Mouse (Mus musculus): ENCODE results near the gene Cdk5r1. TPM values are rescaled to one million over a fixed set of nuclear protein-coding genes. Genes with fewer than 3 reads are reported as not detected.
A peak's percentile ranks its signal among the peaks of the same experiment; 100 is the strongest.

Cdk5r1 gene
- total and polyA plus RNA-seq, 3 experiments = 0.65 to 1.5 TPM; not detected in 1

DNA sequence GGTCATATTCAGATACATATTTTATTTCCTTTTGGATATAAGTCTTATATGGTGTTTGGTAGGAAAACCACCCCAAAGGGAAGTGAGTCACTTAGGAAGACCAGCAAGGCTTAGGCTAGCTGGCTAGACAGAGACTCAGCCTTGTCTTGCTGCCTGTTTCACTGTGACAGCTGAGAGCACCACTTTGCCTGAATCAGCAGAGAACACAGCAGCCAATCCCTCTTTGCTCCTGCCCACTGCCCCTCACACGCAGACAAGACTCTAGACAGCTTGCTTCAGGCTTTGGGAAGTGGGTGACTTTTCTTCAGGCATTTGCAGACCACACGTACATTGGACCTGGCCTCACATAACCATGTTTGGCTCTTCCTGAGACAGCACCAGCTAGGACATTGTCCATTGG is 44.3 kb downstream of the Cdk5r1 start:
- Histone ChIP-seq H3K9me3 (replicated peaks) (no peaks in the 10 kb centered on the region), H3K27me3 (ENCODE audit: insufficient read depth, low read length) (peaks cover 12% of the 10 kb centered on the region), H3K36me3 (replicated peaks) (no peaks in the 10 kb centered on the region), H3K4me3 (ENCODE audit: low read depth, low read length) (no peak overlapping the region; the same call in 1 of the 2 replicates), H3K4me1 (ENCODE audit: insufficient read depth, low read depth, low read length) (no peaks in the 10 kb centered on the region)
- TF ChIP-seq GATA1 (IDR thresholded peaks at IDR 0.05; ENCODE audit: borderline replicate concordance, low read length) (no peak), POLR2AphosphoS5 (IDR thresholded peaks at IDR 0.05; ENCODE audit: insufficient replicate concordance, low read depth, low read length) (no peak), TAL1 (conservative IDR thresholded peaks at IDR 0.05; ENCODE audit: low read depth, low read length) (no peak)
- DNase-seq (ENCODE audit: low spot score) (no peak), ATAC-seq (ENCODE audit: extremely low read depth, insufficient number of reproducible peaks, low FRiP score, poor library complexity, severe bottlenecking) (no peak)

GRCm38 (mm10) chr11:80522852-80523251 is 46.0 kb downstream of the Cdk5r1 start:
- ATAC-seq (ENCODE audit: extremely low read depth, insufficient number of reproducible peaks, low FRiP score, poor library complexity, severe bottlenecking) (no peak), DNase-seq (ENCODE audit: low spot score) (no peak)
- no peak overlapping the region for H3K4me3 ChIP-seq (ENCODE audit: low read depth, low read length)

GRCm38 (mm10) chr11:80523410-80523809 is 46.6 kb downstream of the Cdk5r1 start:
- H3K4me1 ChIP-seq (ENCODE audit: insufficient read depth, low read depth, low read length) = no peaks in the 10 kb centered on the region
- H3K36me3 ChIP-seq (replicated peaks) = no peaks in the 10 kb centered on the region
- H3K4me3 ChIP-seq (ENCODE audit: low read depth, low read length) = no peak overlapping the region
- DNase-seq (ENCODE audit: low spot score) = no peak
- no peaks in the 10 kb centered on the region for H3K9me3 ChIP-seq (replicated peaks)
- no peak for ATAC-seq (ENCODE audit: extremely low read depth, insufficient number of reproducible peaks, low FRiP score, poor library complexity, severe bottlenecking)
- peaks cover 12% of the 10 kb centered on the region for H3K27me3 ChIP-seq (ENCODE audit: insufficient read depth, low read length)
- no peak for TF ChIP-seq GATA2 (IDR thresholded peaks at IDR 0.05; ENCODE audit: borderline replicate concordance, low read depth, low read length)
- TF ChIP-seq CTCF (IDR thresholded peaks at IDR 0.05; ENCODE audit: low read depth, low read length) = no peak

More at GRCm38 (mm10) chr11:80522852-80523251, 46.0 kb downstream of the Cdk5r1 start:
- no peaks in the 10 kb centered on the region for H3K9me3 ChIP-seq (replicated peaks)
- TF ChIP-seq GATA2 (IDR thresholded peaks at IDR 0.05; ENCODE audit: borderline replicate concordance, low read depth, low read length) (no peak), GATA1 (IDR thresholded peaks at IDR 0.05; ENCODE audit: borderline replicate concordance, low read length) (no peak)
- no peaks in the 10 kb centered on the region for H3K4me1 ChIP-seq (ENCODE audit: insufficient read depth, low read depth, low read length)
- H3K27me3 ChIP-seq (ENCODE audit: insufficient read depth, low read length) = peaks cover 12% of the 10 kb centered on the region
- no peaks in the 10 kb centered on the region for H3K36me3 ChIP-seq (replicated peaks)

DNA sequence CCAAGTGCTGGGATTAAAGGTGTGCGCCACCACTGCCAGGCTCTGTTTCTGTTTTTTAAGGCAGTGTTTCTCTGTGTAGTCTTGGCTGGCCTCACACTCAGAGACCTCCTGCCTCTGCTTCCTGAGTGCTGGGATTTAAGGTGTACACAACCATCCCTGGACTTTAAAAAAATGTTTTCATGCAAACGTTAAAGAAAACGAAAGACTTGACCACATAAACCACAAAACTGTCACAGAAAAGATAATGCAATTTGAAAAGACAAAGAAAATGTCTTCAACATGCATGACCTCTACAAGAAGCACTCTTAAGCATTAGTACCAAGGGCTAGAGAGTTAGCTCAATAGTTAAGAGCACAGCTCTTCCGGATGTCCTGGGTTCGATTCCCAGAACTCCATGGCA is 47.4 kb downstream of the Cdk5r1 start:
- H3K27me3 ChIP-seq (ENCODE audit: insufficient read depth, low read length) = peaks cover 7% of the 10 kb centered on the region
- DNase-seq (ENCODE audit: low spot score) = no peak
- no peak for TF ChIP-seq GATA1 (IDR thresholded peaks at IDR 0.05; ENCODE audit: borderline replicate concordance, low read length)
- no peak for TF ChIP-seq CTCF (IDR thresholded peaks at IDR 0.05; ENCODE audit: low read depth, low read length)
- no peak for TF ChIP-seq TAL1 (conservative IDR thresholded peaks at IDR 0.05; ENCODE audit: low read depth, low read length)
- TF ChIP-seq POLR2AphosphoS5 (IDR thresholded peaks at IDR 0.05; ENCODE audit: insufficient replicate concordance, low read depth, low read length) = no peak
- TF ChIP-seq GATA2 (IDR thresholded peaks at IDR 0.05; ENCODE audit: borderline replicate concordance, low read depth, low read length) = no peak
- H3K4me1 ChIP-seq (ENCODE audit: insufficient read depth, low read depth, low read length) = no peaks in the 10 kb centered on the region
- H3K9me3 ChIP-seq (replicated peaks) = no peaks in the 10 kb centered on the region
- H3K4me3 ChIP-seq (ENCODE audit: low read depth, low read length) = no peak overlapping the region
- ATAC-seq (ENCODE audit: extremely low read depth, insufficient number of reproducible peaks, low FRiP score, poor library complexity, severe bottlenecking) = no peak
- no peaks in the 10 kb centered on the region for H3K36me3 ChIP-seq (replicated peaks)

GRCm38 (mm10) chr11:80527697-80528096 is 50.9 kb downstream of the Cdk5r1 start:
- no peak for ATAC-seq (ENCODE audit: extremely low read depth, insufficient number of reproducible peaks, low FRiP score, poor library complexity, severe bottlenecking)
- H3K27me3 ChIP-seq (ENCODE audit: insufficient read depth, low read length) = peaks cover 2% of the 10 kb centered on the region; the same call in 1 of the 2 replicates
- no peaks in the 10 kb centered on the region for H3K9me3 ChIP-seq (replicated peaks)
- no peaks in the 10 kb centered on the region for H3K36me3 ChIP-seq (replicated peaks)
- H3K4me1 ChIP-seq (ENCODE audit: insufficient read depth, low read depth, low read length) = no peaks in the 10 kb centered on the region
- peak; percentile 21; the same call in 1 of the 2 replicates for TF ChIP-seq CTCF (IDR thresholded peaks at IDR 0.05; ENCODE audit: low read depth, low read length)
- TF ChIP-seq GATA1 (IDR thresholded peaks at IDR 0.05; ENCODE audit: borderline replicate concordance, low read length) = no peak
- H3K4me3 ChIP-seq (ENCODE audit: low read depth, low read length) = no peak overlapping the region
- no peak for DNase-seq (ENCODE audit: low spot score)

GRCm38 (mm10) chr11:80529149-80529548 is 52.3 kb downstream of the Cdk5r1 start:
- Histone ChIP-seq H3K4me3 (ENCODE audit: low read depth, low read length) (no peak overlapping the region), H3K4me1 (ENCODE audit: insufficient read depth, low read depth, low read length) (no peaks in the 10 kb centered on the region)
- no peak for DNase-seq (ENCODE audit: low spot score)

More at GRCm38 (mm10) chr11:80529149-80529548, 52.3 kb downstream of the Cdk5r1 start:
- no peak for TF ChIP-seq GATA2 (IDR thresholded peaks at IDR 0.05; ENCODE audit: borderline replicate concordance, low read depth, low read length)
- no peak for TF ChIP-seq POLR2AphosphoS5 (IDR thresholded peaks at IDR 0.05; ENCODE audit: insufficient replicate concordance, low read depth, low read length)
- no peak for TF ChIP-seq CTCF (IDR thresholded peaks at IDR 0.05; ENCODE audit: low read depth, low read length)
- no peak for TF ChIP-seq GATA1 (IDR thresholded peaks at IDR 0.05; ENCODE audit: borderline replicate concordance, low read length)
- no peak for TF ChIP-seq TAL1 (conservative IDR thresholded peaks at IDR 0.05; ENCODE audit: low read depth, low read length)
- Histone ChIP-seq H3K36me3 (replicated peaks) (no peaks in the 10 kb centered on the region), H3K27me3 (ENCODE audit: insufficient read depth, low read length) (no peaks in the 10 kb centered on the region; the same call in 1 of the 2 replicates), H3K9me3 (replicated peaks) (no peaks in the 10 kb centered on the region)
- no peak for ATAC-seq (ENCODE audit: extremely low read depth, insufficient number of reproducible peaks, low FRiP score, poor library complexity, severe bottlenecking)

Other genes with a start within 250 kb of the Cdk5r1 start
- not detected in 2 replicates for gene Rhbdl3, start 176.1 kb upstream of the Cdk5r1 start, total RNA-seq (2014; fragmentation: Nextera tagmentation)
- gene Rhbdl3, start 176.1 kb upstream of the Cdk5r1 start, total RNA-seq (2017) = 0.06 and 0.44 TPM in 2 replicates
- gene Rhbdl3, start 176.1 kb upstream of the Cdk5r1 start, polyA plus RNA-seq (2012) = 0.02 TPM in 1 of 2 replicates, not detected in the other
- gene 5730455P16Rik, start 99.0 kb upstream of the Cdk5r1 start, total RNA-seq (2014; fragmentation: Nextera tagmentation) = 14.4 and 18.8 TPM in 2 replicates
- 13.9 and 14.6 TPM in 2 replicates for gene 5730455P16Rik, start 99.0 kb upstream of the Cdk5r1 start, total RNA-seq (2017)
- 3.5 and 4.3 TPM in 2 replicates for gene 5730455P16Rik, start 99.0 kb upstream of the Cdk5r1 start, polyA plus RNA-seq (2012)
- 549 and 561 TPM in 2 replicates for gene Zfp207, start 93.7 kb upstream of the Cdk5r1 start, total RNA-seq (2014; fragmentation: Nextera tagmentation)
- 343 and 359 TPM in 2 replicates for gene Zfp207, start 93.7 kb upstream of the Cdk5r1 start, total RNA-seq (2017)
- 15.2 and 55.8 TPM in 2 replicates for gene Zfp207, start 93.7 kb upstream of the Cdk5r1 start, polyA plus RNA-seq (2012)
- 185 and 186 TPM in 2 replicates for gene Psmd11, start 48.4 kb upstream of the Cdk5r1 start, total RNA-seq (2014; fragmentation: Nextera tagmentation)
- gene Psmd11, start 48.4 kb upstream of the Cdk5r1 start, total RNA-seq (2017) = 108 and 109 TPM in 2 replicates
- 43.6 and 50.1 TPM in 2 replicates for gene Psmd11, start 48.4 kb upstream of the Cdk5r1 start, polyA plus RNA-seq (2012)

Data from G1E (cell line).